Mouse (Mus musculus) granulocyte monocyte progenitor cell, adult 5-6 weeks (primary cell): ENCODE results near the gene Pitx2. TPM values are rescaled to one million over a fixed set of nuclear protein-coding genes. Genes with fewer than 3 reads are reported as not detected.
A peak's percentile ranks its signal among the peaks of the same experiment; 100 is the strongest.

Source experiments
- ATAC-seq: replicated peaks from 2 replicates; pipeline ENCODE4 v1.8.0; 2016; ENCODE audit warnings: mild to moderate bottlenecking, moderate TSS enrichment, inconsistent platforms; ENCODE audit not compliant: poor library complexity, severe bottlenecking
- total RNA-seq, 2 experiments: library from RNA; stranded (forward) in 1 of 2; stranded (reverse) in 1 of 2; fragments of 200-712, 200-1000 nt in 1 of 2; fragments of >200 nt in 1 of 2; fragmentation: Nextera tagmentation in 1 of 2; gene quantifications; 2 replicates each; pipeline ENCODE4 v1.2.3; 2014 to 2017

Pitx2 gene
- total RNA-seq, 2 experiments from 2014 or later, result not detected

DNA sequence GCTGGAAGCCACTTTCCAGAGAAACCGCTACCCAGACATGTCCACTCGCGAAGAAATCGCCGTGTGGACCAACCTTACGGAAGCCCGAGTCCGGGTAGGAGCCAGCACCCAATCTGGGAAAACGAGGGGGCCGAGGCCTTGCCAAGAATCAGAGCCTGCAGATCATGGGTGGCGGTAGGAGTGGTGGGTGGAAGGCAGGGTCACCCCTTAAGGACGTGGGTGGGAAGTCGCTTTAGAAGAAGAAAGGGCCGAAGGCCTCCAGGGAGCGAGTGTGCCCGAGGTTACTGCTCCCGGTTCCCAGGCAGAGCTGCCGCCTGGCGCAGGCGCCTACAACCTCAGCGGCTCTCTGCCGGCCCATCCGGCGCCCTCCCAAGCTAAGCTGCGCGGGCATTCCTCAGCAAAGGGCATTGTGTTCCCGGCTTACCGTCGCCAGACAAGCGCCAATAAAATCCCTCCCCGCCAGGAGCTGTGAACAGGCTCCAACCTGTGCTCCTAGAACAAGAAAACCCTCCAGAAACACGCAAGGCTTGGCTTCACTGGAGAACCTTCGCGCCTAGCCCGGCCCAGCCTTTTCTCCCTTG lies 16.2 kb downstream of the Pitx2 start:
- ATAC-seq, result no peak

DNA sequence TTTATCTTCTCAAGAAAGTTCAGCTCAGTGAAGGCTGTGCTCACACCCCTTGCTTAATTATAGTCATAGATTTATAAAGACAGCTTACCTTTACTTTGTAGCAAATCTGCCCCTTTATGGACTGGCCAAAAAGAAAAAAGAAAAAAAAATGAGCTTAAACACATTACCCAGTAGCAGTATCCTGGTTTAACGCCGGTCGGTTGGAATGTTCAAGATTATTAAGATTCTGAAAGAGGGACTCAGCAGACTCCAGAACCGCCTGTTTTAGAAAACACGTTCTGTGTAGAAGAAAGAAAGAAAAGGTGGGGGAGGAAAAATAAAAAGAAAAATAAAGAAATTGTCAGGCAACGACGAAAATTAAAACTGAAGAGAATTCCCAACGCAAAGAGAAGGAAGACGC lies 16.8 kb downstream of the Pitx2 start:
- no peak for ATAC-seq

DNA sequence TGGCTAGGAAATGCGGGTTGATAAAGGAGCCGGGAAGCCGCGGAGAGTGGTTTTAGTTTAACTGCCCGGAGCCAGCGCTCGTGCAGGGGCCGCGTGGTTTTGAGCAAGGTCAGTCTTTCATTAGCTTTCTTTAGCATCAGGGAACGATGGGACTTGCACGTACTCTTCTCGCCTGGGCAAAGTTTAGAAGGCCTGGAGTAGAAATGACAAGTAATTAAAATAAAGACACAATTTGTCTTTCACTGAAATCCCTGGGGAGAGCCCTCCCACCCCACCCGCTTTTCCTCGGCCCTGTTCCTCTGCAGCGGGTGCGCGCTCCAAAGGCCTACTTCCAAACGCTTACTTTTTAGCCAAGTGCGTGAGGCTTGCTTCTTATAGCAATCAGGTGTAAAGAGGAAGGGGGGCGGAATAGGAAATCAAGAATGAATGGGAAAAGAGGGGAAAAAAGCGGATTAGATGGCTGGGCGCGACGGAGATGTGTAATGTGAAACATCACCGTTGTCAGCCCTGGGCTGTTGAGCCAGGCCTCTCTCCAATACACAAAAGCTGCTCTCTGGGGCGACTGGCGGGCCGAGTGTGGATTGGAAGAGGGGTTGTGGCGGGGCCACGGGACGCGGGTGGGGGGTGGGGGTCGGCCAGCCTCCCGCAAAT lies 17.4 kb downstream of the Pitx2 start:
- no peak for ATAC-seq

DNA sequence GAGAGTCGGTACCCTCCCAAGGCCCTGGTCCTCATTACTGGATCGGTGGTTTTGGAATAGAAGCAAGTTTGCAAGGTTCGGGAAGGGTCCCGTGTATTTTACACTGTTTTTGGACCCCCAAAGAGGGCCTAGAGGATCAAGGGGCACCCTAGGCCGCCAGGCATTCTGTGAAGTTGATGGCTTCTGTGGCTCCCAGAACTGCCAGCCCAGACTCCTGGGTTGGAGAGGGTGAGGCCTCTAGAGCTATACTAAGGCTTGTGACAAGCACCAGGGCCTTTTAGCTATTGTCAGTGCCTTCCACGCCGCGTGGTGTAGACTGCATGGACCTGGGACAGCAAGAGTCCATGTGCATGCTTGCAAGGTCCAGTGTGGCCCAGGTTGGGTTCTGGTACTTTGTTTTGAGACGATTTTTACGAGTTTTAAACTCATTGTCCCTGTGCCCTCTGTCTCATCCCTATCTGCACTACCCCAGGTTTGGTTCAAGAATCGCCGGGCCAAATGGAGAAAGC lies 18.2 kb downstream of the Pitx2 start:
- ATAC-seq, result no peak

DNA sequence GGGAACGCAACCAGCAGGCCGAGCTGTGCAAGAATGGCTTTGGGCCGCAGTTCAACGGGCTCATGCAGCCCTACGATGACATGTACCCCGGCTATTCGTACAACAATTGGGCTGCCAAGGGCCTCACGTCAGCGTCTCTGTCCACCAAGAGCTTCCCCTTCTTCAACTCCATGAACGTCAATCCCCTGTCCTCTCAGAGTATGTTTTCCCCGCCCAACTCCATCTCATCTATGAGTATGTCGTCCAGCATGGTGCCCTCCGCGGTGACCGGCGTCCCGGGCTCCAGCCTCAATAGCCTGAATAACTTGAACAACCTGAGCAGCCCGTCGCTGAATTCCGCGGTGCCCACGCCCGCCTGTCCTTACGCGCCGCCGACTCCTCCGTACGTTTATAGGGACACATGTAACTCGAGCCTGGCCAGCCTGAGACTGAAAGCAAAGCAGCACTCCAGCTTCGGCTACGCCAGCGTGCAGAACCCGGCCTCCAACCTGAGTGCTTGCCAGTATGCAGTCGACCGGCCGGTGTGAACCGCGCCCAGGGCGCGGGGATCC lies 18.8 kb downstream of the Pitx2 start:
- ATAC-seq, result no peak

DNA sequence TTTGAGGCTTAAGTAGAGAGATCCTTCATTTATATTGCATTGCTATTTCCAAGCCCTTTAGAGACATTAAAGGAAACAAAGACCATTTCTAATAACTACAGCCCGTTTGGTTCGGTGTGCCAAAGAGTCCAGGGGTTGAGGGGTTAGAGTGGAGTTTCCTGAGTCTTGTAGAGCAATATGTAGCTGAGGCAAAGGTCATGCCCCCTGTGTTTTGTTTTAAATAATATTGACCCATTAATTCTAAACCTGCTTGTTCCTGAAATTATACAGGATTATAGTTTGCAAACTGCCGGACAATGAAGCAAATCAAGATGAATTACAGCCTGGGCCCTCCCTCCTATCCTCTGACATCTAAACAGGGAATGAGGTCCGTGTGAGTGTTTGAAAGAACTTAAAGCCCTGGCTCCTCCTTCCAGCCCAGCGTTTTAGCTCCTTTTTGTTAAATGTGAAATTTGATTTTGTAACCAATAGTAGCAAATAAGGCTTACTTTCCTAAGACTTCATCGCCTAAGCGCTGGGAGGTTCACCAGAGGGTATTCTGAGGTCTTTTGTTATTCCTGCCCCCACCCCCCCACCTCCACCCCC lies 20.5 kb downstream of the Pitx2 start:
- ATAC-seq, result no peak

DNA sequence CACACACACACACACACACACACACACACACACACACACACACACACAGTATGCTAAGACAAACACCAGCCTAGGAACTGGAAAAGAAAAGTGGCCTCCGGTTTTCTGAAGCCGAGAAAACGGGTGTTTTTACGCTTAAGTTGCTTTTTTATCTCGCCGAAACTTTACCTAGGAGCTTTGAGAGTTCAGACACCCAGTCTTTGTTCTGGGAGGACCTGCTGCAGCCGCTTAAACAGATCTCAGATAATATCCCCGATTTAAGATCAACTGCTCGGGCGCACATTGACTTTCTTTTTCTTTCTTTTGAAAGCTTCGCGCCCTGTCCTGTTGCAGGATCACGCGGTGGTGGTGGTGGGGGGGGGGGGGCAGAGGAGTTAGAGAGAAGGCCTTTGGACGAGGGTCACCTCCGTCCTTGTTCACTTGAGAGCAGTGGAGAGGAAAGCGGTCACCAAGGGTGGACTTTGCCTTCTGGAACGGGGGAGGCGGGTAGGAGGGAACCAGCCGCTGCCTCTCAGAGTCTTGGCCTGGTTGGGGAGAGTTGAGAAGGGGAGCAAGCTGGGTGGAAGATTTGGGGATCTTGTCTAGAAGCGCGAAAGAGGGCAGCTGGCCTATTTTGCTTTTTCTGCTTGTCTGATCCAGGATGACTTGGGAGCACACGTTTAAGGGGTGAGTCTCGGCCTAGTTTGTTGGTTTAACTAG lies 21.2 kb downstream of the Pitx2 start:
- no peak for ATAC-seq

DNA sequence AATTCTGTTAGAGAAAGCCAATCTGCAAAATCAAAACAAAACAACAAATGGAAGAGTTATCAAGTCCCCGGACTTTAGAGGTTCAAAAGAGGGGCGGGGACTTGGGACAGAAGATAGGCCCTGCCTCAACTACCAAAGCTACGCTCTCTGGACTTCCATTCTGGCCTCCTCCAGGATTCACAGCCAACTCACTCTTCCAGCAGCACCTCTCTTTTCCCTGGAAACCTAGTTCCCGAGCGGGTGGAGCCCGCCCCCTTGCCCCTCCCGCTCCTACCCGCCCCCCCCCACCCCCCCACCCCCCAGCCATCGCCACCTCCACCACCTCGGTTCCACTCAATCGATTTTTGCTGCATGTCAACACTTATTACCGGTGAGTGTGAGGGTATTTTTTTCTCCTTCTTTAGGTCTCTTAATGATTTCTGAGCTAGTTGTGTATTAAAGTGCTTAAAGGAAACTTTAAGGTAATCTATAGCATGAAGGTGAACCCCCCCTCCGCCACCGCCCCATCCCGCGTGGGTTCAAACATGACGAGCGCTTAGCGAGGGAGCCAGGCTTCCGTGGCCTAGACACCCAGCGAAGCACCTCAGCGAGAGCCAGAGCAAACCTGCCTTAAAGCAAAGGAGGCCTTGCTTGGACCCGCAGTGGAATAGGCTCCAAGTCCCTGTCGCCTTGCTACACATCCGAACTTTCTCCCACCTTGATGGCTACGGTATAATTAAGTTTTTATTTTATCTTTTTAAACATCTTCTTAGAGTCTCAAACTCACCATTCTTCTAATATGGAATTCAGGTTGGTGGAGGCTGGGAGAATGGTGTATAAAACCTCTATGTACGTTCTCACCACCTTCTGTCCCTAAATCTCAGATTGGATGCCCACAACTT lies 21.9 kb downstream of the Pitx2 start:
- no peak for ATAC-seq

DNA sequence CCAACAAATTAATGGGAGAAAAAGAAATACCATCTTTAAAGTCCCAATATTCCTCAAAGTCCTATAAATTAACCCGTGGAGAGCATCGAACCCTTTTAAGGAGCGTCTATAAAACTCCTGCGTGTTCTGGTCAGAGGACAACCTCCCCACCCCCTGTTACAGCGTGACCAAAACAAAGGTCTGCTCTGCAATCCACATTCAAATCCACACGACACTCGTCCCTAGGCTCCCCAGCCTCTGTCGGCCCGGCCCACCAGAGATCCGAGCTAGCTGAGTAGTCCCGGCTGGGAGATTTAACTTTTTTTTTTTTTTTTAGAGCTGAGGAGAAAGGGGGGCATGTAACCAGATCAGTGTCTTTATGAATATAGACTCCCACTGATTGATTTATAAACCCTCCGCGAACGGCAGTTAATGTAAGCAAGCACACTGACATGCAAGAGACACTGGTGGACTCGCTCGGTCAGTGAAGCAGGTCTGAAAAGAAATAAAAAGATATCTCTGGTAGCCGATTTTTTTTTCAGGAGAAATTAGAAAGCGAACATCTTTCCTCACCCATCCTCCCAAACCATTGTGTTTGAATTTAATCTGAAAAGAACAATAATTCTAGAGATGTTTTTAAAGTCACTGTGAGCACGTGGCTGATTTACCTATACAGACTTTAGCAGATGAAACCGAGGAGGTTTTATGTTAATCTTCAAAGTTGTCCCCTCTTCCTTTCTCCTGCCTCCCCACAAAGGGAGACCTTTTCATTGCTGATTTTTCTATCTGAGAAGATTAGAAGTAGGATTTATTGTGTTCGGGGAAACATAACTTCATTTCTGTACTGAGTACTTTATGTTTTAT lies 23.0 kb downstream of the Pitx2 start:
- ATAC-seq, result no peak

DNA sequence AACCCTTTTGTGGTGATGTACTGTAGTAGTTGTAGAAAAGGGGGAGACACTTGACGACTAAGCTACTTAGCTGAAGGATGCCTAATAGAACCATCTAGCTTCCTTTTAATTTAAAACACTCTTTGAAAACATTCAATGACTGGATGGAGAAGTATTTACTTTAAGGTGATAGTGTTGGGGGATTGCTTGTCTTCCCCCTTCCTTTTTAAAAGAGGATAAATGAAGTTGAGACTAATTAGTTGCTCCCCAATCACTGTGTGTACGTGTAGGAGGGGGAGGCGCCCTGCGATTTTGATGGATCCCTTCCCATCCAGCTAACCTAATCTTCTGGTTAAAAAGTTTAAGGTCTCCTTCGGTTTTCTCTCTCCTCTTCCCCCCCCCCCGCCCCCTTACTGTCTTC lies 23.7 kb downstream of the Pitx2 start:
- no peak for ATAC-seq

DNA sequence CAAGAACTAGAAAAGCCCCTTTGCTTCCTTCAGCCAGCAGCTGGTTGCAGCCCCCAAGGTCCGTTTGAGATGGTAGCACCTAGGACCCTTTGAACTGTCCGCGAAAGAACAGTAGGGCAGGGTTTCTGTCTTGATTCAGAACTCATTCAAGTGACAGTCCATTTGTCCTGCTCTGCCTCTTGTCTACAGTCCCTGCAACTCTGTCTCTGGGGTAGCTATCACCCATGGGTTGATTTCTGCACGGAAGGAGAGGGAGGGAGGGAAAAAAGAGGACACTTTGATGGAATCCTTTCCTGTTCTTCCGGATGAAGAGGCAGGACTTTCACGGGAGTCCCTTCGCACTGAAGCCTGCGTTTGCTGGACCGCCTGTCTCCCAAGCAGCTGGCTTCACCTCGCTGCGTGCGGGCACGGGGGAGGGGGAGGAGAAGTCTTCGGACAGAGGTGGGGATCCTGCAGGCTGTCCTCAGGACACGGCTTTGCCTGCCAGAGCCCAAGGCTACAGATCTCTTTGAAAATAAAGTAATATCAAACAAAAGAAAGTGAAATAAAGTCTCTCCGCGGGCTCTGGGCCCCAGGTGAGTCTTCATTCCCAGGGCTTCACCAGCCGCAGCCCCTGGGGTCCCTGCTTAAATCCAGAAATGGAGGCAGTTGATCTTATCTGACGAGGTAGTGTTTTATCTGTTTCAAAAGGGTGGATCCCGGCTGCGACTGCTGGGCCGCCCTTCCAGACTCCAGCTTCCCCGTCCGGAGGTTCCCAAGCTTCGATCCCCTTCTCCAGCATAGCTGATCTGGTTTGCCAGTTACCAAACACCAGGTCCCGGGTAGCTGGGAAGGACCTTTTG lies 24.5 kb downstream of the Pitx2 start:
- no peak; the same call in 1 of the 2 replicates for ATAC-seq

DNA sequence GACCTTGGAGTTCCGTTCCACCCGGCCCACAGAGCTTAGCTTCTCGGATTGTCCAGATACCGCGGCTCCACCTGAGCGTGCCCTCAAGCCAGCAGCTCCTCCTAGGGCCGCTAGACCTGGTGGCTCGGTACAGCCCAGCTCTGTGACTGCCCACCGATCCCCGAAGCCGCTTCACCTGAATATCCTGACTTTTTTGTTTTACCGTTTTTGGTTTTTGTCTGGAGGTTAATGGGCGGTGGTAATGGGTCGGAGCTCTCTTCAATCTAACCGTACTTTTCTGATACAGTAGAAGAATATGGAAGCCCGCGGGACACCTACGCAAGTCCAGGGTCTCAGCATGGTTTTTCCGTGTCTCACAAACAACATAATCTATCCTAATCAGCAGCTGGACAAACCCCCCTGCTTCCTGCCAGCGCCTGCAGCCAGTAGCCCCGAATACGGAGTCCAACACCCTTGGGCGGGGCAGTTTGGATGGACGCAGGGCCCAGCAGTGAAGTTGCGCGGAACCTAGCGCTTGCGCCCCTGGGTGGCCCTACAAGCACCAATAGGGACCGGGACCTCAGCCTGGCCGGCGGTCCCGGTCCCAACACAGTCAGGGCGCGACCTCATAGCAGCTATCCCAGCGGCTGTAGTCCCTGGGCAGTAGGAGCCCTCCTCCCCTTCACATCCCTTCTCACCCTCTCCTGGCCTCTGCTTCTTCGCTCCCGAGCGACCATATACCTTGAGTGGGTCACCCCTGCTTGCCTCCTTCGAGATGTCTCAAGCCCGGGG lies 25.3 kb downstream of the Pitx2 start:
- peak; percentile 33 for ATAC-seq

DNA sequence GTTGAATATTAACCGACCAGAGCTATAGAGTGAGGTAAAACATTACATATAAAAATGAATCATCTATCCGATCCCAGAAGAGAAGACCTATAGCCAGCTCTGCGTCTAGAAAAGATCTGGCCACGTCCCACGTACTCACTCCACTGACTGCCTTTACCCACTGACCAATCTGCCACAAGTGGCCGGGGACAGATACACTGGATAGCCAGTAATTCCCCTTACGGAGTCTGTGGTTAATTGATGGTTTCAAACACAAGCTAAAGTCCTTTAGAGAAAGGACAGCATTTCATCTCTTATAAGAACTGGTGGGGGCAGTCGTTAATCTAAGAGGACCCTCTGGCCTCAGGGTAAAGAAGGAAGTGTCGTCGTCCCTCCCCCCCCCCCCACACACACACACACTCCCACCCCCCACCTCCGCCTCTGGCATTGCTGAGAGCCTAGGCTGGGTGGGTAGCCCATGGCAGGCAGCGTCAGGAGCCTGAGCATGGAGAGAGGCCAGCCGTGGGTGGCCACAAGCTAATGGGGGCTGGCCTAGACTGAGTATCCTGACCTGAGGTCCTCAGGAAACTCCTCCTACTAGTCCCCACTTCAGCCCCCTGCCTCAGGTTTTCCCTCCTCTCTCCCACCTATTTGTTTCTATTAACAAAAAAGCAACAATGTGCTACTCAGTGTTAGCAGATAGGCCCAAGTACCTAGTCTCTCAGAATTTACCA lies 26.1 kb downstream of the Pitx2 start:
- no peak for ATAC-seq

DNA sequence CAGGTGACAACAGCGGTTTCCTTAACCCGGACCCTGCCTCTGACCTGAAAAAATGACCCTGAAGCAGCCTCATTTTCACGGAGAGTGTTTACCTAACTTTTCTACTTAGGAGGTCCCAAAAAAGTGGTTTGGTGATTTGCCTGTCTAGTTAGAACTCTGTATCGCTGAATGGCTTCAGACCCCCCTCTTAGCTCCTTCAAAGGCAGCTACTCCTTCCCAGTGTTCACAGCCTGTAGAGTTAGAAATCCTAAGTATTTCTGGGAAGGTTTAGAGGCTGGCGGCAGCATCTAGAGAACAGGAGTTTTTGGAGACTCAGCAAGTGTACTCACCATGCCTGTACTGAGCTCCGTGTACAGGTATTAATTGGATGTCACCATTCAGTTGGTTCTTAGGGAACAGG lies 27.0 kb downstream of the Pitx2 start:
- ATAC-seq, result no peak

DNA sequence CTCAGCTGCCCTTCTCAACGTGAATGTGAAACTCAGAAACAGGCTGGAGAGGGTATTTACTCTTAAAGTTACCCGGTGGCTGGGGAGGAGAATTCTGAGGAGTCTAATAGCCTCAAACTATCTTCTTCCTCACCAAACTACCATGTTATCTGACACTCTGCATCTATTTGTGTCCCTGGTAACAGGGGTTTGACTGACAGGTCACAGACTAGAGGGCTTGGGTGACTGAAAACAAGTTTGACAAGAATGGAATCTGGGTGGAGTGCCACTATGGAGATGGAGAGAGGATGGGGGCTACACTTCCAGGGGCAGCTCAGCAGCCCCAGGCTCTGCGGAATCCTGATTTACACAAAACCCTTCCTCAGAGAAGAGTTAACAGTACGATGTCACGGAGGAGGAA lies 27.7 kb downstream of the Pitx2 start:
- ATAC-seq, result no peak

DNA sequence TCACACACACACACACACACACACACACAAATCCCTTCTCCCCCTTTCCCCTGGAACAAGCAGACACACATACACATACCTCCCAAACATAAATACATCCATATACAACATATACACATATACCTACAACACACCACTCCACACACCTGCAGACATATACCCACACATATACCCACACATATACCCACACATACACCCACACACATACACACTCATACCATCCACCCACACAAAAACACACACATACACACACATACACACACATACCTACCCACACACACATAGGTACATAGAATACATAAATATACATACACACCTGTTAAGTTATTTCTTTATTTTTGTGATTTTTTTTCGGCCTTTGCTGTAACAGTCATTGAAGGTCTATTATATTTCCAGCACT lies 38.3 kb downstream of the Pitx2 start:
- no peak for ATAC-seq
